Mouse (Mus musculus) kidney, postnatal 0 days (tissue): ENCODE data around the gene Ints6l. TPM values are rescaled to one million over a fixed set of nuclear protein-coding genes. Genes with fewer than 3 reads are reported as not detected.

Experiments used
- ATAC-seq: fragments of 200-750 bp; cut with Nextera tagmentation; replicated peaks from 2 replicates; pipeline ENCODE4 v1.8.0; 2017; ENCODE audit warnings: low read depth, moderate number of reproducible peaks, moderate TSS enrichment, moderate library complexity; ENCODE audit not compliant: low FRiP score
- DNase-seq: peaks from one replicate; pipeline ENCODE4 v3.0.0-alpha.2; 2016; ENCODE audit warnings: low spot score
- H3K27ac ChIP-seq: fragments of 300-500 bp; sonication (generic); 2 replicates; pipeline ENCODE4 v1.5.1; 2014; ENCODE audit warnings: mild to moderate bottlenecking
- H3K27me3 ChIP-seq: fragments of 300-500 bp; sonication (generic); 2 replicates; pipeline ENCODE4 v1.6.1; 2014; ENCODE audit warnings: low read length, mixed read lengths; ENCODE audit not compliant: insufficient read depth
- H3K36me3 ChIP-seq: fragments of 300-500 bp; sonication (generic); 2 replicates; pipeline ENCODE4 v1.6.1; 2014; ENCODE audit warnings: low read length, mixed read lengths; ENCODE audit not compliant: insufficient read depth
- H3K4me1 ChIP-seq: fragments of 300-500 bp; sonication (generic); replicated peaks from 2 replicates; pipeline ENCODE4 v1.6.1; 2014; ENCODE audit warnings: antibody characterized with exemption, low read length, mixed read lengths; ENCODE audit not compliant: insufficient read depth
- H3K4me2 ChIP-seq: fragments of 300-500 bp; sonication (generic); 2 replicates; pipeline ENCODE4 v1.6.1; 2014; ENCODE audit warnings: mild to moderate bottlenecking, low read length, moderate library complexity, mixed read lengths
- H3K4me3 ChIP-seq: fragments of 300-500 bp; sonication (generic); replicated peaks from 2 replicates; pipeline ENCODE4 v1.5.1; 2014; ENCODE audit warnings: low read depth, low read length
- H3K9ac ChIP-seq: fragments of 300-500 bp; sonication (generic); 2 replicates; pipeline ENCODE4 v1.6.1; 2014; ENCODE audit warnings: low read depth, low read length
- H3K9me3 ChIP-seq: fragments of 300-500 bp; sonication (generic); replicated peaks from 2 replicates; pipeline ENCODE4 v1.6.1; 2016; ENCODE audit warnings: low read length, inconsistent platforms, mixed read lengths
- CTCF ChIP-seq: IDR thresholded peaks from 2 replicates; pipeline ENCODE4 v1.5.1; 2016; ENCODE audit warnings: antibody characterized with exemption, low read depth, mild to moderate bottlenecking, moderate library complexity
- WGBS: fragments of 180-500 bp; shearing (Covaris S2); extraction: QIAGEN DNeasy Blood & Tissue Kit; methylation state at CpG from one replicate; pipeline ENCODE4 v1.1.7; 2014; 5-methylcytosine and 5-hydroxymethylcytosine counted together
- polyA plus RNA-seq: library from polyadenylated mRNA; unstranded; fragments of >200 nt; fragmentation: Nextera tagmentation; extraction: Ambion mirVana; gene quantifications from 2 replicates; pipeline ENCODE4 v1.2.1, GENCODE M21; 2015

Ints6l gene
- polyA plus RNA-seq, 1 experiment from 2014 or later: 31.7 TPM

DNA sequence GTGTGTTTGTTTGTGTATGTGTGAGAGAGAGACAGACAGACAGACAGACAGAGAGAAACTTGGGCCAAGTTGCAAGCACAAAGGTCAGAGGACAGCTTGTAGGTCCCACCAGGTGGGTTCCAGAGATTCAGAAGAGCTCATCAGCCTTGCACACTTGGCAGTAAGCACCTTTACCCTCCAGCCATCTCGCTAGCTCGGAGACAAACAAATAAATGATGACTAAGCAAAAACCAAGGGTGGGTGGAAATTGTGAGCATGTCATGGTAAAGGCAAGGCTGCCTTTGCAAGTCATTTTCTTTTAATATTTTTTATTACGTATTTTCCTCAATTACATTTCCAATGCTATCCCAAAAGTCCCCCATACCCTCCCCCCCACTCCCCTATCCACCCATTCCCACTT lies 98.9 kb downstream of the Ints6l start:
- 72% methylated on average over 3 of the region's 3 CpGs for WGBS
- H3K4me3 ChIP-seq: no peak overlapping the region
- H3K4me2 ChIP-seq: no peak overlapping the region
- no peaks in the 10 kb centered on the region for H3K27me3 ChIP-seq
- no peaks in the 10 kb centered on the region for H3K9me3 ChIP-seq
- DNase-seq (no peak), ATAC-seq (no peak)
- no peak overlapping the region for H3K9ac ChIP-seq
- no peaks in the 10 kb centered on the region for H3K36me3 ChIP-seq
- no peaks in the 10 kb centered on the region for H3K4me1 ChIP-seq
- no peak for TF ChIP-seq CTCF
- no peak overlapping the region for H3K27ac ChIP-seq

Other genes starting within 250 kb of the Ints6l start
- gene Gm773, start 242.0 kb upstream of the Ints6l start, polyA plus RNA-seq: 0.20 and 0.38 TPM in 2 replicates
- 4.2 and 4.9 TPM in 2 replicates for gene Zfp449, start 108.5 kb upstream of the Ints6l start, polyA plus RNA-seq
- gene Smim10l2a, start 80.3 kb upstream of the Ints6l start, polyA plus RNA-seq: 6.6 and 7.0 TPM in 2 replicates
- 2.4 and 2.5 TPM in 2 replicates for gene Gm2174, start 6.9 kb upstream of the Ints6l start, polyA plus RNA-seq
- not detected in 2 replicates for gene Gm10477, start 69.9 kb downstream of the Ints6l start, polyA plus RNA-seq
- not detected in 2 replicates for gene Gm648, start 94.7 kb downstream of the Ints6l start, polyA plus RNA-seq
- 20.4 and 21.8 TPM in 2 replicates for gene Mmgt1, start 143.2 kb downstream of the Ints6l start, polyA plus RNA-seq
- 10.9 and 11.1 TPM in 2 replicates for gene Slc9a6, start 154.9 kb downstream of the Ints6l start, polyA plus RNA-seq